Mouse (Mus musculus) adrenal gland, postnatal 36 days (tissue): ENCODE measurements around the gene Atl1. TPM values are rescaled to one million over a fixed set of nuclear protein-coding genes. Genes with fewer than 3 reads are reported as not detected.

Experiments used
- DNase-seq, 2 experiments: peaks; one replicate each; pipeline ENCODE4 v3.0.0; 2021; ENCODE audit warnings: mixed read lengths in 1 of 2
- total RNA-seq, 2 experiments: library from RNA; stranded (reverse); gene quantifications; 2 replicates each; pipeline ENCODE4 v1.2.3; 2021

The Atl1 gene
- total RNA-seq, 2 experiments from 2014 or later, result 4.1 to 5.1 TPM

DNA sequence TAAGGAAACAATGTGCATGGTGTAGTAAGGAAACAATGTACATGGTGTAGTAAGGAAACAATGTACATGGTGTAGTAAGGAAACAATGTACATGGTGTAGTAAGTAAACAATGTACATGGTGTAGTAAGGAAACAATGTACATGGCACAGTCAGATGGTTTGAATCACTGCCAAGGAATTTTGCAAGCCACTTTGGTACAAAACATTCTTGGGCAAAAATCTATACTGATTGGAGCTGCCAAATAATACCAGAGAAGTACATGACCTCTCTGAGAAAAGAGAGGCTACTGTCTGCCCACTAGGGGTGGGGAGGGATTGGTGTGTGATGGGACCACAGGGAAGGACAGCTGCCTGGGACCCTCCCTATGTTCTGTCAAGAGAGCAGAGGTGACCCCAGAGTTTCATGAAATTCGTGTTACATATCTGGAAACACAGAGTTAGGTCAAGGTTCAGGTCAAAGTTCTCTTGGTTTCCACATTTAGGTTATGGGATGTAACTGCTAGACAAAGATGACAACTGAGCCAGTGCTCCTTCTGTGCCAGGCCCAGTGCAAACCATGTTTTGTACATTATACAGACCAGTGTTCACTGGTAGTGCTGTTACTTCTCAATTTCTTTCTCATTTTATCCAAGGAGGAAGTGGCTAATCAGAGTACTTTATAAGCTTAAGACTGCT is 49.4 kb downstream of the Atl1 start:
- DNase-seq, result no peak

DNA sequence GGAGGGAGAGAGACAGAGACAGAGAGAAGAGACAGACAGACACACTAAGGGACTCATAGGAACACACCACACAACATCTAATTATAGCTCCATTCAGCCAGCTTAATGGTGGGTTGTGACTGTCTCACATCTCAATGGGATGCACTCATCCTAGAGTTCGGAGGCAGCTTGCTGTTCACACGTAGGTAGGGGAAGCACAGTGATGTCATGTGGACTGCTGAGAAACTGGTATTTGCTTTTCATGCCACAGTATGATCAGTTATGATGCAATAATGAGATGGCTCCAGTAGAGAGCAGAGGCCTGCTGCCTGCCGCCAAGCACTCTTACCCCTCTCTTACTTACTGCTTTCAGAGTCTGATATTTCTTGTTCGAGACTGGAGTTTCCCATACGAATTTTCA is 53.4 kb downstream of the Atl1 start:
- no peak for DNase-seq

DNA sequence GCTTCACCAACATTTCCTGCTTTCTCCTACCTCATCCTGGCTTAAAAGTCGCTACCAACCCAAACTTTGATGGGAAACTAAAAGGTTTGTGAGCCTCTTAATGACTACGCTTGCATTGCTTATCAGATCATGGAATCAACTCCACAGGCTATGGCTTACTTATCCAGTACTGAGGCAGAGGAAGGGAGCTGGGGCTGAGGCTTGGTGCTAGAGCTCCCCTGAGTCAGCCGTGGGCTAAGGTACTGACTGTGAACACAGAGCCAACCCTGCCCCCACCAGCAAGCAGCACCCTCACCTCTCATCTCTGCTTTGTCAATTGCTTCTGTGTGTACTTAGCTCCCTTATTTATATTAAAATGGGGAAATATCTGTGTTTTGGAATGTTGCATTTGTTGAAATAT is 55.1 kb downstream of the Atl1 start:
- DNase-seq, result no peak

DNA sequence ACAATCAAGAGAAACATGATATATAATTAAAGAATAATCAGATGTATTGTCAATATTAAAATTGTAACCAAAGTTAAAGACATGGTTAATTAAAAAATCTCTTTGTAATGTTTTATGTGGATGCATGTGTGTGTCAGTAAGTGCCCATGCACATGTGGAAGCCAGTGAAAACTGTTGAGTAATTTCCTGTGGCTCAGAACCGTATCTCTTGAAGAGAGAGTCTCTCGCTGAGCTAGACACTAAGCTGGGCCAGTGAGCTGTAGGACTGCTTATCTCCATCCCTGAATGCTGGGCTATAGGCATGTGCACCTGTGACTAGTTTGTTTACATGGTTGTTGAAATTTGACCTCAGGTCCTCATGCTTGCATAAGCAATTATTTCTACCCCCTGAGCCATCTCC is 65.0 kb downstream of the Atl1 start:
- no peak for DNase-seq

DNA sequence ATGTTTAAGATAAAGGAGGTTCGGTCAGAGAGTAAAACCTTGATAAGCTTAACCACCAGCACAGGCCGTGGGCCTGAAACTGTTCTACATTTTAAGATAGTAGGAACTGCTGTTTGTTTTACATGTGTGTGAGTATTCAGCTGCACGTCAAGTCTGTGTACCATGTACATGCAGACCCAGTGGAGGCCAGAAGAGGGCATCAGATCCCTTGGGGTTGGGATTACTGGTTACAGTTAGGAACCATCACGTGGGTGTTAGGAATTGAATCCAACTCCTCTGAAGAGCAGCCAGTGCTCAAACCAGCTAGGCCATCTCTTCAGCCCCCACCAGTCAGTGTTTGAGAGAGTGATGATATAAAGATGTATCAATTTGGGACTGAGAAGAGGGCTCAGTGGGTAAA is 70.1 kb downstream of the Atl1 start:
- peak; percentile 70 for DNase-seq

DNA sequence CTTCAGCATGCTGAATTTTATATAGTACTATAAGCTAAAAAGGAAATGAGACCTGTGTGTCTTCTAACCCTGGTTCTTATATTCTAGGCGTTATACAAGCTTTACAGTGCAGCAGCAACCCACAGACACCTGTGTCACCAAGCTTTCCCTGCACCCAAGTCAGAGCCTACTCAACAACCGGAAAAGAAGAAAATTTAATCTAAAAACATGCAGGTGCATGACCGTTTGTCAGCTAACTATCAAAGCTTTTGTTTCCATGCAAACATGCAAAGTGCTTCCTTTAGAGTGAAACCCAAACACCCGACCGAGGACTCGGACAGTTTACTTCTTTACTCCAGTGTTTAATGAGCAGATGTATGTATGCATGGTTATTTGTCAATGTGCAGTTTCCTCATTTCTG is 70.7 kb downstream of the Atl1 start:
- DNase-seq, result no peak

DNA sequence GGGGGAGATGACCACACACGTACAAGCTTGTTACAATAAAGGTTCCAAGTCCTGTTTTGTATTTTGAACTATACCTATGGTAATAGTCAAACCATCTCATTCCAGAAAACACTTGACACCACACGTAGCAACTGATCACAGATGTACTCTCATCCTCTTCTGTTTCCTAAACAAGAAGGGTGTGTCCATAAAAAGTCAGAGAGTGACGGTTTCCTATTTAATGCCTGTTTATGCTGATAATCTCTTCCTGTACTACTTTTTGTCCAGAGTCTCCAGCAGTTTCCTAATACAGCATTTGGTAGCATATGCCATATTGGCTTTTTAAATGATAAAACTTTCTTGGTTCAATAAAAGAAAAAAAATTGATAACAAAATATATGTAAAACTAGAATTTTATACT is 73.2 kb downstream of the Atl1 start:
- no peak for DNase-seq

DNA sequence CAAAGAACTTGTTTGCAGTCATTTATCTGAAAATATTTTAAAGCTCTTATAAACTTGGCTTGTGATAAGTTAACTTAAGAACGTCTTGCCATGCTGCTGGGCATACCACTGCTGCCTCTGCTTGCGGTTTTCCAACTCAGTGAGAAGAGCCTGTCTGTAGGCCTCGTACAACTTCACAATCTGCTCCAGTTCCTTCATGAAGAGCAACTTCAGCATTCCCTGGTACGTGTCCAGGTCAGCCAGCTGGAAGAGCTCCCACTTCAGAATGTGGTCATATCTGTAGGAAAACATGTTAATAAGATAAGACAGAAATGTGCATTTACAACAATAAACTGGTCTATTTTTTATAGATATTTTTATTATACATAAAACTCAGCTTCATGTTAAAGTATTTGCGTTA is 73.7 kb downstream of the Atl1 start:
- peak in 1 of 2 experiments; percentile 29 for DNase-seq

DNA sequence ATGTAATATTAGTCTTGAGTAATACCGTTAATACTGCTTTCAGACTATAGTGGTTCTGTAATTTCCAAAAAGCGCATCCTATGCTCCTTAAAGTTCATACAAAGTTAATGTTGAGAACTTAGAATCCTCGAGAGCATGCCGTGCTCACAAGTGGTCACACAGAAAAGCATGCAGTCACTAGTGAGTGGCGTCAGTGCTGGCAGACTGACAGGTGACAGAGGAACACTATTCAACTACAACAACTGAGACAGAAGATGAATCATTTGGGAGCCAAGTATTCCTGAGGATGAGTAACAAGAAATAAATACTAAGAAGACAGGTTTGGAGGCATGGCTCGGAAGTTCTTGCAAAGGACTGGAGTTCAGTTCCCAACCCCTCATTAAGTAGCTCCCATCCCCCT is 74.7 kb downstream of the Atl1 start:
- peak; percentile 44 to 59 for DNase-seq

DNA sequence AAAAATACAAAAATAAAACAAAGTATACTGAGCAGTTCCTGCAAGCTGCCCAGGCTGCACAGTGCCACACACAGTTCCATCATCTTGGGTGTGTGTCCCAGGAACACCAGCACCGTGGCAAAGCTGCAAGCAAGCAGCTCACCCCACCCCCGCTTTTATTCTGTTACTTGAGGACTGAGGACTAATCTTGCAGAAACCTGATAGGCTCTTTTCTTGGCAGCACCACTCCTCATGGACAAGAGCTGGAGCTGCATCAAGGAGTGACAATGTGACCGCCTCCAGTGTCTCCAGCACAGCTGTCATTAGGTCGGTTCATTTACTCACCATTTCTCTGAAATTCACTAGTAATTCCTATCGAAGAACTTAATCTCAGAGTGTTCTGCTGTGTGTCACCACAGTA is 75.7 kb downstream of the Atl1 start:
- DNase-seq, result no peak

DNA sequence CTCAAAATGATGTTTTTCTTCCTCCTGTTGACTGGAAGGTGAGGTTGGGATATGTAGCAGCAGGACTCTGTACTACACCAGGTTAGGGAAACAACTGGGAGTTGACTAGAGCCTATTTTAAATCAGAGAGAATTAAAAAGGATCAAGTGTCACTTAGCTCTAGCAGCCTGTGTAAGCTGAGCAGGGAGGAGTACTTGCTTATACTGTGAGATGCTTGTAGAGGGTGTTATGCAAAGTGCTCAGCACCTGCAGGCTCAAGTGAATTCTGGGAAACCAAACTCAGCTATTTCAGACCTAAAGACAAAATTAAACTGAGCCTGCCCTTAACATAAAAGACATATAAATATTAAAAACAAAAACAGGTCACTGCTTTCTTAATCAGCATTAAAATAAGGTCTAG is 81.3 kb downstream of the Atl1 start:
- DNase-seq, result no peak

DNA sequence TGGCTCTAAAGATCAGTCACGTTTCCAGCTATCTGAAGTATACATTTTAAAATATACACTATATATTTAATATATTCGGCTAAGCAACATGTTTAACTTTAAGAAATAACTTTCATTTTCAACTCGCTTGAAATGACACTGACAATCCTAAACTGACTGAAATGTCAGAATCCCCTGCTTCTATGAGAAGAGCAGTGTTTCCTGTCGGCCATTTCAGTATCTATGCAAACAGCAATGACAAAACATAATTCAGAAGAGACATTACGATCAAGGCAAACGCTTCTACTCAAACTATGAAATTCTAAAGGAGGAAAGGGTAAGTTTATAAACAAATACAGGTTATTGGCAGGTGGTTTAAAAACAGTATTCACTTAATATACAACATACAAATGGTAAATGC is 84.3 kb downstream of the Atl1 start:
- no peak for DNase-seq

DNA sequence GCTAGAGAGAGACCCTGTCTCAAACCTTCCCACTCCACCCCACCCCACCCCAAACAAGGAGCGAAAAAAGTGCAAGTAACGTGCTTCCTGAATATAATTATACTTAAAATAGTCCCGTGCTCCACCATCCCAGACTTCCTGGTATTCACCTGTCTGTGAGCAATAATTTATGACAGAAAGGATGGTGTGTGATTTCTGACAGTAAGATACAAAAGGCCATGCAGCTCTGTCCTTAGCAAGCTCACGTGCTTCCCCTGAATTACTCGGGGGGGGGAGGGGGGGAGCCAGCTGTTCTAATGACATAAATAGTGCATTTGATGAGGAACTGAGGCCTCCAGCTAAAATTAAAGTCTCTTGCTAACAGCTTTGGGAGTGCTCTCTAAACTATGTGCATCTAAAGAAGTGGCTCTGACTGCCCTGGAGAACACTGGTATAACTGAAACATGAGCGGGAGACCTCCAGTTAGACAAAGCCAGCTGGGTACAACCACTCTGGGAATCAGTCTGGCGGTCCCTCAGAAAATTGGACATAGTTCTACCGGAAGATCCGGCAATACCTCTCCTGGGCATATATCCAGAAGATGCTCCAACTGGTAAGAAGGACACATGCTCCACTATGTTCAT is 85.1 kb downstream of the Atl1 start:
- DNase-seq, result no peak

DNA sequence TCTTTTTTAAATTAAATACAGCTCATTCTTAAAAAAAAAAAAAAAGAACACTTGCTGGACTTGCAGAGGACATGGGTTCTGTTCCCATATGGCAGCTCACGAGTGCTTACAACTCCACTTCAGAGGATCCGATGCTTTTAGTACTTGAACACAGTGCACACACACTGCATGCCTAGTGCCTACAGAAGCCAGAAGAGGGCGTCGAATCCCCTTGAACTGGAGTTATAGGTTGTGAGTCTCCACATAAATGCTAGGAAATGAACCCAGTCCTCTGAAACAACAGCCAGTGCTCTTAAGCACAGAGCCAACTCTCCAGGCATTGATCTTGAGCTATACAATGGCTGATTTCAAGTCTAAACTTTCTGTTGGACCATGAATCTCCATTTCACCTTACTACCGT is 90.5 kb downstream of the Atl1 start:
- DNase-seq, result no peak

DNA sequence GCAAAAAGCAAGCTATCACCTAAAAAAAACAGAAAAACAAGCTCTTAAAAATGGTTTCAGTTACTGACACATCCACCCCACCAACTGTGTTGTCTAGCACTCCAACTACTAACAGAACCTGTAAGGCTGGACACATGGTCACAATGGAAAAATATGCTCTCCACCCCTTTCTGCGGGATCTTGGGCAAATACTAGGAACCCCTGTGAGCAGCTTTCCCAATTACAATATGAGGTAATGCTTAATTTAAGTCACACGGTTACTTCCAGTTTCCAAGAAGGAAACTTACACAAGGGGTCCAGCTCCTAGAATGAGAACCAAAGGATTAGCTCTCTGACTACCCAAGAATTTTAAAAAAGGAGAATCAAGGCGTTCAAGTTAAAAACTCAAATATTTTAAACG is 93.1 kb downstream of the Atl1 start:
- DNase-seq, result no peak

DNA sequence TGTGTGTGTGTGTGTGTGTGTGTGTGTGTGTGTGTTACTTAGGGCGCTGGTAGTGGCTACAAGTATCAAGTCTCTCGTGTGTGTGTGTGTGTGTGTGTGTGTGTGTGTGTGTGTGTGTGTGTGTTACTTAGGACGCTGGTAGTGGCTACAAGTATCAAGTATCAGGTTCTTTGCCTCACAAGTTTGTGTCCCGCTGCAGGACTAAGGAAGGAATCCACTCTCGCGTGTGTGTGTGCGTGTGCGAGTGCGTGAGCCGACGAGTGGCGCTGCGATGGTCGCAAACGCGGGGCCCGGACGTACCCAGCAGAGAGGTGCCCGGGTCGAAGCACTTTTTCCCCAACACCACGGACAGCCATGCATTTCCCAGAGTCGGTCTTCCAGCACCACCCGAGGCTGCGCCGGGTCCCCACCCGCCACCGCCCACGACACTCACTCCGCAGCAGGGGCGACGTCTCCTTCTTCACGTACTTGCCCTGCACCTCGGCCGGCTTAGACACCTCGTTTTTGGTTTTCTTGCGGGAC is 93.9 kb downstream of the Atl1 start:
- DNase-seq, result peak; percentile 42 to 54

DNA sequence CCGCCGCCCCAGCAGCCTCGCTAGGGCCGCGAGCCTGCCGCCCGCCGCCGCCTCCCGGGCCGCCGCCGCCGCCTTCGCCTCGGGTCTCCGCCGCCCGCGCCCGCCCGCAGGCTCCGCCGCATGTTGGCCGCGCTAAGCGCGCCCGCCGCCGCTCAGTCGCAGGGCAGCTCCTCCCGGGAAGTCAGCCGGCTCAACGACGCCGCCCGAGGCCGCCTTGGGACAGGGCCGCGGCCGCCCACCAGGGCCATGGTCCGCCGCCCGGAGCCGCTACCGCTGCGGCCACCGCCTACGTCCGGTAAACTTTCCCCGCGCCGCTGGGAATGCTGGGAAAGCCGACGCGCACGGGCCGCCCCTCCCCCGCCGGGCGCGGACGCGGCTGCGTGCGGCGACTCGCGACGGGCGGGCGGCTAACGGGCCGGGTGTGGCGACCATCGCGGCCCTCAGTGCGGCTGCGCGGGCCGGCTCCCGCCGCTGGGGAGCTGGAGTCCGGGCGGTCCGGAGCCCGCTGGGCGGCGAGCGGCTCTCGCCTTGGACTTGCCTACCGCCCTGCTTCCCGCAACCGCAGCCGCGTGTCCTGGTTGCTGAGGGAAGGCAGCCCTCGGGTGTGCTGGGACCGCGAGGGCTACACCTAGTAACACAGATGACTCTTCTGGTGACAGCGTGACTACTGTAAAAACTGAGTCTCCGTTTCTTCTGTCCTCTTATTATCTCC is 94.5 kb downstream of the Atl1 start, which contains the start of gene Sav1:
Gene Sav1 (minus strand): TSS at position 217 of the 712 bp plus-strand sequence.
- peak; percentile 93 to 94 for DNase-seq

DNA sequence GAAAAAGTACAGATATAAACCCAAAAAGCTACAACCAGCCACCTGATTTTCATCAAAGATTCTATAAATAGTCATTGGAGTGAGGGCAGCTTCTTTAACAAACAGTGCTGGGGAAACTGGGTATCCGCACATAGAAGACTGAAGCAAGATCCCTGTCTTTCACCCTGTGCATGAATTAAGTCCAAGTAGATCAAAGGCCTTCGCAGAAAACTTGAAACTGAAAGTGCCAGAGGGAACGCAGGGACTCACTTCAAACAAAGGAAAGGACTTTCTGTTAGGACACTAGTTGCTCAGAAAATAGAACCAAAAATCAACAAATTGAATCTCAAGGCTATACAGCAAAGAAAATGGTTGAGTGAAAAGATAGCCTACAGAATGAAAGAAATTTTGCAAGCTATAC is 103.0 kb downstream of the Atl1 start:
- no peak for DNase-seq

DNA sequence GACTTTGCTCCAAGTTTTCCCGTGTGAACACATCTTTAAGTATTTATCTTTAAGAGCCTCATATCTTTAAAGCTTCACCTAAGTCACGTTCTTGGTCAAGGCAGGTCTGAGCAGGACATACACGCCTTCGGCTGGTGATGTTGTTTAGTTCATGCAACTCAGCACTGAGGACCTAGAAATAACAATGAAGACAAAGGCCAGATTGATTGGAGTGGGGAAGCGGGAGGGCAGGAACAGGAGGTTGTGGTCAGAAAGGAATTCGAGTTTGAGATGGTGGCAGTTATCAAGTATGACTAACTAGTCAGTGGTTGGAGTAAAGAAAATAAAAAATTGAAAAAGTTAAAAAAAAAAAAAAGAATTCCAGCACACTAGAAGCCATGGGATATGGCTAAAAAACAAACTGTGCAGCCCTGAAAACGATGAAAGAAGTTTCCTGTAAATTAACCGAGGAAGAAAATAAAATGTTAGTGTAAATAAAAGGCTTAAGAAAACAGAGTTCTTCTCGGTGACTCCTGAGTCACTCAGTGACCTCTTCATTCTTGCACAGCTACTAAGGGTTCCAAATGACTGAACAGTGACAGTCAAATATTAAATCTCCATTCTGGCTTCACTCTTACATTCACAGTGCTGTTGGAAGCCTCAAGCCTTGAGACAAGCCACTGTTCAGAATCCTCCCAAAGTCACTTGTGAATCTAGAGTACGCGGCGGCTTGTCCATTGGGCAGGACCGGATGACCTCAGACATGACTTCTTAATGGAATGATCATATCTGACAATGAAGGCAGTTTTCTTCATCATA is 106.0 kb downstream of the Atl1 start:
- DNase-seq, result no peak

DNA sequence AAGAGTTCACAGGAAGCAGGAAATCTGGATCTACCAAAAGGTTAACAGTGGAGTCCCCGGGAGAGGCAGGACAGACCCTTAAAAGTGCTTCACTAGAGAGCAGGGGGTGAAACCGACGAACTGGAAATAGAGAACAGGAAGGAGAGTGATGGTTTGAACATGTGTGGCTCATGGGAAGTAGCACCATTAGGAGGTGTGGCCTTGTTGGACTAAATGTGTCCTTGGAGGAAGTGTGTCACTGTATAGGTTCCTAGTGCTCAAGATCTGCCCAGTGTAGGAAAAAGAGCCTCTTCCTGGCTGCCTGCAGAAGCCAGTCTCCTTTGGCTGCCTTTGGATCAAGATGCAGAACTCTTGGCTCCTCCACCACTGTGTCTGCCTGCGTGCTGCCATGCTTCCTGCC is 112.7 kb downstream of the Atl1 start:
- DNase-seq, result no peak

DNA sequence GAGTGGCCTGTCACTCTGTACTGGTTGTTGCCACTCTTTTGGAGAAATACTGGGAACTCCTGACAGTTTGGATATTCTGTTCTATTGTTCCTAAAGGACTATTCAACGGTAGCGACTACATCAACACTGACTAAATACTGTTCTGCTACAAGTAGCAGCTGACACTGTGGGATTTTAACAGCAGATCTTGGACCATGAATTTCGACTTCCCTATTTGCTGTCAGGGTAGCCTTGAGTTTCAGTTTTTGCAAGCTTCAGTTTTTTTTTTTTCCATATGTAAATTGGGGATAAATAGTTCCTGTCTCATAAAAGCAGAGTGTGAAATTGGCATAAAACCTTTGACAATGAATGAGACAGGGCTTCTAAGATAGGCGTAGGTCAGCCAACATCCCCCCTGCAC is 117.9 kb downstream of the Atl1 start:
- DNase-seq, result no peak

DNA sequence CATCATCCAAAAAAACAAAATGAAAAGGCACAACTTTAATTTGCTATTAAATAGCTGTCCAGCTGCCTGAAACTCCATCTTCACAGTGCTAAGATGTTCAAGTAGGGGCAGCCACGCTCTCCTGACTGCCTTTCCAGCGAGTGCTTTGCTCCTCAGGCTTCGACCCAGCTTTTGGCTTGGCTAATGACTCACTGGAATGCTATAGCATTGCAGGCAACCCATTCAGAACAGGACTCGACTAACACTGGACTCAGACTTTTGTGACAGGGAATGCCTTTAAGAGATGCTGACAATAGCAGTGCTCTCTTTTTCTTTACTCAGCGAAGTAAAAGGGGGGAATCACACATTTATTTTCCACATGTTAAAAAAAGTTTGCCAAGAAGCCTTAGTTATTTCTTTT is 119.3 kb downstream of the Atl1 start:
- no peak for DNase-seq

DNA sequence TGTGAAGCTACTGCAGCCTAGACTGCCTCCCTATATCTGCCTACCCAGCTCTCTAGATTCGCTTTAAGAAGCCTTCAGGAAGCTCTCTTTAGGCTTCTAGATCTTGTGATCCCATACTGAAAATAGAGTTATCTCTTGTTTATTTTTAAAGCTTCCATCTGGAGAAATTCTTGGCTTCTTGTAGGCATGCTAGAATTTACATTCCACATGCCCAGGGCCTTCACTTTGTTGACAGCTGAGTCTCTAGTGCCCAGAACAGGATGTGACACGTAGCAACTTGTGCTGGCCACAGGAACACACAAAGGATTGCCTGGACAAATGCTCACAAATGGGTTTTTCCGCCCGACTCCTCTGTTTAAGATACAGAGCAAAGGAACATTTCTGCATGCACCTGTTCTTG is 123.5 kb downstream of the Atl1 start:
- DNase-seq, result no peak
